In genomic region chr4:49539665-49540064, GRCm38 (mm10) we compare ENCODE assay signal across 19 mouse cellular contexts. TPM values are rescaled to one million over a fixed set of nuclear protein-coding genes. Genes with fewer than 3 reads are reported as not detected.
DNase-seq lines count a peak whose midpoint lies in the region; ATAC-seq lines count a peak whose summit lies in the region.
"Had no signal": no experiment of that assay in that cellular context is flagged by ENCODE, and none has a peak within 500 bp of the region (broad histone marks: within the 10 kb centered on the region; RNA-seq: fewer than 3 reads in every experiment).

No protein-coding gene starts in this region.

- no peaks in the 10 kb centered on the region for H3K9me3 ChIP-seq in kidney, embryonic 16.5 days (ENCODE audit: low read length)
- H3K9me3 ChIP-seq in heart, embryonic 13.5 days, result no peaks in the 10 kb centered on the region
- H3K9me3 ChIP-seq: limb, embryonic 15.5 days; midbrain, embryonic 13.5 days had no signal

- no peak for ATAC-seq in kidney, embryonic 16.5 days (ENCODE audit: low FRiP score, low TSS enrichment)
- ATAC-seq in heart, embryonic 13.5 days (ENCODE audit: extremely low read depth, insufficient number of reproducible peaks, low FRiP score, low TSS enrichment), result peak; percentile 25; the same call in 1 of the 2 replicates
- no peak for ATAC-seq in monocyte, adult 5-6 weeks (replicated peaks; ENCODE audit: insufficient number of reproducible peaks, low FRiP score, low TSS enrichment, poor library complexity, severe bottlenecking)
- ATAC-seq: forebrain, postnatal 0 days; intestine, embryonic 16.5 days; midbrain, embryonic 13.5 days had no signal

- H3K4me2 ChIP-seq in kidney, embryonic 16.5 days (replicated peaks; ENCODE audit: low read depth, low read length), result no peak overlapping the region
- no peak overlapping the region for H3K4me2 ChIP-seq in heart, embryonic 13.5 days
- H3K4me2 ChIP-seq: limb, embryonic 15.5 days; midbrain, embryonic 13.5 days had no signal

- no peak overlapping the region for H3K4me3 ChIP-seq in kidney, embryonic 16.5 days (ENCODE audit: low read length)
- no peak overlapping the region for H3K4me3 ChIP-seq in heart, embryonic 13.5 days
- H3K4me3 ChIP-seq: left cerebral cortex, adult 2 months; limb, embryonic 15.5 days; midbrain, embryonic 13.5 days had no signal

- H3K4me1 ChIP-seq in kidney, embryonic 16.5 days (ENCODE audit: insufficient read depth, low read length), result no peaks in the 10 kb centered on the region
- peaks cover 15% of the 10 kb centered on the region for H3K4me1 ChIP-seq in heart, embryonic 13.5 days
- H3K4me1 ChIP-seq: limb, embryonic 15.5 days; midbrain, embryonic 13.5 days had no signal

- 69% methylated on average over 6 of the region's 6 CpGs for WGBS in kidney, embryonic 16.5 days
- WGBS in heart, embryonic 13.5 days, result 22% methylated on average over 6 of the region's 6 CpGs

- H3K27me3 ChIP-seq in kidney, embryonic 16.5 days (ENCODE audit: insufficient read depth, low read length), result no peaks in the 10 kb centered on the region
- H3K27me3 ChIP-seq in heart, embryonic 13.5 days (replicated peaks), result no peaks in the 10 kb centered on the region
- H3K27me3 ChIP-seq: limb, embryonic 15.5 days; midbrain, embryonic 13.5 days had no signal

- H3K36me3 ChIP-seq in kidney, embryonic 16.5 days (ENCODE audit: insufficient read depth, low read length), result no peaks in the 10 kb centered on the region
- H3K36me3 ChIP-seq in heart, embryonic 13.5 days, result no peaks in the 10 kb centered on the region
- H3K36me3 ChIP-seq: limb, embryonic 15.5 days; midbrain, embryonic 13.5 days had no signal

- DNase-seq in adrenal gland, postnatal 14 days, result peak; percentile 22
- DNase-seq in adrenal gland, adult 8-10 months, result no peak
- DNase-seq in kidney, postnatal 14 days, result peak; percentile 36
- DNase-seq in lung, postnatal 10 days, result peak; percentile 49
- DNase-seq in right cerebral cortex, postnatal 10 days (ENCODE audit: low spot score in 2 of 2), result no peak
- DNase-seq: cerebellum, adult 11 months; forebrain, postnatal 0 days; gastrocnemius, postnatal 10 days; spleen, adult 18-20 months; thymus, postnatal 25 days had no signal

- H3K9ac ChIP-seq in kidney, embryonic 16.5 days (replicated peaks; ENCODE audit: low read length), result no peak overlapping the region
- no peak overlapping the region for H3K9ac ChIP-seq in heart, embryonic 13.5 days
- H3K9ac ChIP-seq: forebrain, postnatal 0 days; limb, embryonic 15.5 days; midbrain, embryonic 13.5 days had no signal

- H3K27ac ChIP-seq in kidney, embryonic 16.5 days (ENCODE audit: low read length), result no peak overlapping the region
- H3K27ac ChIP-seq in heart, embryonic 13.5 days (replicated peaks), result peak overlapping the region; percentile 5; the same call in 1 of the 2 replicates
- H3K27ac ChIP-seq: left cerebral cortex, adult 2 months; limb, embryonic 15.5 days; midbrain, embryonic 13.5 days had no signal

RNA-seq across cellular contexts. Expression of gene Aldob, which starts 9.7 kb away (rescaled TPM):
- total RNA-seq in adrenal gland, postnatal 14 days (2021), result 22.2 and 273 TPM in 2 replicates
- 1 to 10 TPM in 1 of 4 experiments, under 1 TPM in 3; 0.15 to 1.3 (median 0.56) TPM for total RNA-seq in adrenal gland, adult 8-10 months (2022)
- polyA plus RNA-seq in kidney, embryonic 16.5 days (2015; fragmentation: Nextera tagmentation; extraction: Ambion mirVana), result 421 and 493 TPM in 2 replicates
- polyA plus RNA-seq in heart, embryonic 13.5 days (2015; fragmentation: Nextera tagmentation; extraction: Ambion mirVana), result 0.32 and 4.8 TPM in 2 replicates
- not detected in 3 replicates for total RNA-seq in monocyte, adult 5-6 weeks (2017)
- polyA plus RNA-seq: hindbrain, embryonic 11.5 days; neural tube, embryonic 11.5 days had no signal

RNA-seq across cellular contexts. Expression of gene Zfp189, which starts 18.7 kb away (rescaled TPM):
- total RNA-seq in adrenal gland, postnatal 14 days (2021), result 7.9 and 8.4 TPM in 2 replicates
- total RNA-seq in adrenal gland, adult 8-10 months (2022), result 1 to 10 TPM; 6.2 to 7.7 (median 6.2) TPM
- polyA plus RNA-seq in kidney, embryonic 16.5 days (2015; fragmentation: Nextera tagmentation; extraction: Ambion mirVana), result 11.1 and 13.0 TPM in 2 replicates
- 5.9 and 6.0 TPM in 2 replicates for polyA plus RNA-seq in heart, embryonic 13.5 days (2015; fragmentation: Nextera tagmentation; extraction: Ambion mirVana)
- total RNA-seq in monocyte, adult 5-6 weeks (2017), result 0.75 to 5.6 TPM (median 3.2 TPM) in 3 replicates

RNA-seq across cellular contexts. Expression of gene Mrpl50, which starts 18.8 kb away (rescaled TPM):
- 45.5 and 50.0 TPM in 2 replicates for total RNA-seq in adrenal gland, postnatal 14 days (2021)
- 10 to 100 TPM; 37.9 to 46.9 (median 40.0) TPM for total RNA-seq in adrenal gland, adult 8-10 months (2022)
- 91.4 and 95.7 TPM in 2 replicates for polyA plus RNA-seq in kidney, embryonic 16.5 days (2015; fragmentation: Nextera tagmentation; extraction: Ambion mirVana)
- 57.7 and 63.0 TPM in 2 replicates for polyA plus RNA-seq in heart, embryonic 13.5 days (2015; fragmentation: Nextera tagmentation; extraction: Ambion mirVana)
- total RNA-seq in monocyte, adult 5-6 weeks (2017), result 14.9 to 18.6 TPM (median 15.7 TPM) in 3 replicates

RNA-seq across cellular contexts. Expression of gene Baat, which starts 33.3 kb away (rescaled TPM):
- 0.30 and 10.4 TPM in 2 replicates for total RNA-seq in adrenal gland, postnatal 14 days (2021)
- under 1 TPM in 2 of 4 experiments, not detected in 2; 0.12 to 0.21 TPM for total RNA-seq in adrenal gland, adult 8-10 months (2022)
- 0.12 and 0.22 TPM in 2 replicates for polyA plus RNA-seq in kidney, embryonic 16.5 days (2015; fragmentation: Nextera tagmentation; extraction: Ambion mirVana)
- polyA plus RNA-seq in heart, embryonic 13.5 days (2015; fragmentation: Nextera tagmentation; extraction: Ambion mirVana), result 0.08 TPM in 2 replicates
- not detected in 3 replicates for total RNA-seq in monocyte, adult 5-6 weeks (2017)
- total RNA-seq: forebrain, postnatal 0 days had no signal
- polyA plus RNA-seq: limb, embryonic 15.5 days; midbrain, embryonic 13.5 days had no signal

RNA-seq across cellular contexts. Expression of gene Tmem246, which starts 58.0 kb away (rescaled TPM):
- 9.9 and 11.3 TPM in 2 replicates for total RNA-seq in adrenal gland, postnatal 14 days (2021)
- total RNA-seq in adrenal gland, adult 8-10 months (2022), result 10 to 100 TPM in 2 of 4 experiments, 1 to 10 TPM in 2; 9.4 to 13.0 (median 10.4) TPM
- polyA plus RNA-seq in kidney, embryonic 16.5 days (2015; fragmentation: Nextera tagmentation; extraction: Ambion mirVana), result 26.0 and 26.6 TPM in 2 replicates
- 45.0 and 49.9 TPM in 2 replicates for polyA plus RNA-seq in heart, embryonic 13.5 days (2015; fragmentation: Nextera tagmentation; extraction: Ambion mirVana)
- not detected in 3 replicates for total RNA-seq in monocyte, adult 5-6 weeks (2017)

Comparison
In these comparisons a context has a peak if more than half of its experiments do, and no peak if none do; other contexts are left out.
1. DNase-seq: peak in adrenal gland, postnatal 14 days (single experiment), kidney, postnatal 14 days (single experiment) and lung, postnatal 10 days (single experiment); none in adrenal gland, adult 8-10 months (single experiment) and right cerebral cortex, postnatal 10 days (0 of 2).